Mouse (Mus musculus) megakaryocyte, embryonic 14.5 days (primary cell): Measurements from ENCODE around the gene Ugt1a6b.

ENCODE experiments used
- FLI1 ChIP-seq: IDR thresholded peaks from 2 replicates; pipeline ENCODE4 v1.6.1; 2012; ENCODE audit warnings: low read length, inconsistent platforms, mixed read lengths
- GATA1 ChIP-seq: IDR thresholded peaks from 3 replicates; pipeline ENCODE4 v1.6.1; 2012; ENCODE audit warnings: mixed read lengths, low read length, inconsistent platforms, borderline replicate concordance

- TF ChIP-seq GATA1, result no peak
- no peak for TF ChIP-seq FLI1
Measured at GRCm38 (mm10) chr1:88105656-88106055, 2.6 kb downstream of the Ugt1a6b start.
